Mouse (Mus musculus) embryonic facial prominence, embryonic 15.5 days (tissue): ENCODE data around the gene Ccnf. TPM values are rescaled to one million over a fixed set of nuclear protein-coding genes. Genes with fewer than 3 reads are reported as not detected.

Experiments
- microRNA-seq: library from miRNA; unstranded; fragments of <30 nt; microRNA quantifications from one replicate; pipeline ENCODE4, GENCODE M21; 2016; ENCODE audit warnings: borderline number of aligned reads
- polyA plus RNA-seq: library from polyadenylated mRNA; unstranded; fragments of >200 nt; fragmentation: Nextera tagmentation; extraction: Ambion mirVana; gene quantifications from 2 replicates; pipeline ENCODE4 v1.2.1, GENCODE M21; 2015

The Ccnf gene
- polyA plus RNA-seq, 1 experiment from 2014 or later = 47.2 TPM

Small RNA genes within 50 kb of the gene (microRNA-seq; reads per million reads assigned to microRNA genes)
- gene Mir5134 = 1.6 reads per million
- gene Mir6965 = 2.1 reads per million, percentile 7 among the genes with 10 or more reads in this experiment

Other genes with a start within 250 kb of the Ccnf start
- gene Prss27, start 213.3 kb downstream of the Ccnf start, polyA plus RNA-seq = 4.6 and 4.9 TPM in 2 replicates
- gene Kctd5, start 178.0 kb downstream of the Ccnf start, polyA plus RNA-seq = 62.1 and 64.5 TPM in 2 replicates
- 39.2 and 40.1 TPM in 2 replicates for gene Pdpk1, start 100.6 kb downstream of the Ccnf start, polyA plus RNA-seq
- 35.3 and 37.5 TPM in 2 replicates for gene Amdhd2, start 87.7 kb downstream of the Ccnf start, polyA plus RNA-seq
- gene Atp6v0c, start 81.8 kb downstream of the Ccnf start, polyA plus RNA-seq = 539 and 547 TPM in 2 replicates
- gene Tbc1d24, start 45.9 kb downstream of the Ccnf start, polyA plus RNA-seq = 5.5 and 8.6 TPM in 2 replicates
- gene Ntn3, start 42.0 kb downstream of the Ccnf start, polyA plus RNA-seq = 10.5 and 11.0 TPM in 2 replicates
- gene Tedc2, start 30.6 kb downstream of the Ccnf start, polyA plus RNA-seq = 11.6 and 13.0 TPM in 2 replicates
- gene Abca17, start 99.6 kb upstream of the Ccnf start, polyA plus RNA-seq = not detected in 2 replicates
- 8.1 and 8.3 TPM in 2 replicates for gene Abca3, start 100.5 kb upstream of the Ccnf start, polyA plus RNA-seq
- 253 and 275 TPM in 2 replicates for gene Rnps1, start 163.1 kb upstream of the Ccnf start, polyA plus RNA-seq
- 70.0 and 71.2 TPM in 2 replicates for gene Eci1, start 175.2 kb upstream of the Ccnf start, polyA plus RNA-seq
- gene Dnase1l2, start 191.6 kb upstream of the Ccnf start, polyA plus RNA-seq = 13.0 and 17.2 TPM in 2 replicates
- 37.0 and 39.8 TPM in 2 replicates for gene E4f1, start 218.8 kb upstream of the Ccnf start, polyA plus RNA-seq
- 48.9 and 50.6 TPM in 2 replicates for gene Pgp, start 218.9 kb upstream of the Ccnf start, polyA plus RNA-seq
- gene Bricd5, start 222.4 kb upstream of the Ccnf start, polyA plus RNA-seq = 0.43 and 0.44 TPM in 2 replicates
- gene Mlst8, start 227.6 kb upstream of the Ccnf start, polyA plus RNA-seq = 27.2 and 28.8 TPM in 2 replicates
- gene Caskin1, start 237.1 kb upstream of the Ccnf start, polyA plus RNA-seq = 2.5 and 4.0 TPM in 2 replicates